Mouse (Mus musculus) intestine, embryonic 16.5 days (tissue): ENCODE results near the gene Btrc. TPM values are rescaled to one million over a fixed set of nuclear protein-coding genes. Genes with fewer than 3 reads are reported as not detected.

Experiments
- ATAC-seq: fragments of 200-750 bp; cut with Nextera tagmentation; 2 replicates; pipeline ENCODE4 v1.8.0; 2017; ENCODE audit warnings: moderate TSS enrichment, moderate library complexity
- H3K27ac ChIP-seq: fragments of 300-500 bp; sonication (generic); 2 replicates; pipeline ENCODE4 v1.5.1; 2014; ENCODE audit warnings: mild to moderate bottlenecking, low read length
- H3K27me3 ChIP-seq: fragments of 300-500 bp; sonication (generic); replicated peaks from 2 replicates; pipeline ENCODE4 v1.6.1; 2014; ENCODE audit warnings: low read length, control low read depth, mixed read lengths; ENCODE audit not compliant: control insufficient read depth, insufficient read depth
- H3K36me3 ChIP-seq: fragments of 300-500 bp; sonication (generic); 2 replicates; pipeline ENCODE4 v1.6.1; 2014; ENCODE audit warnings: low read length, control low read depth; ENCODE audit not compliant: control insufficient read depth, insufficient read depth
- H3K4me1 ChIP-seq: fragments of 300-500 bp; sonication (generic); 2 replicates; pipeline ENCODE4 v1.6.1; 2014; ENCODE audit warnings: low read length, control low read depth, mixed read lengths; ENCODE audit not compliant: control insufficient read depth, insufficient read depth
- H3K4me2 ChIP-seq: fragments of 300-500 bp; sonication (generic); 2 replicates; pipeline ENCODE4 v1.6.1; 2014; ENCODE audit warnings: low read depth, low read length, control low read depth
- H3K4me3 ChIP-seq: fragments of 300-500 bp; sonication (generic); 2 replicates; pipeline ENCODE4 v1.5.1; 2014; ENCODE audit warnings: mild to moderate bottlenecking, low read length
- H3K9ac ChIP-seq: fragments of 300-500 bp; sonication (generic); 2 replicates; pipeline ENCODE4 v1.6.1; 2014; ENCODE audit warnings: low read depth, low read length
- H3K9me3 ChIP-seq: fragments of 300-500 bp; sonication (generic); 2 replicates; pipeline ENCODE4 v1.6.1; 2016; ENCODE audit warnings: low read length, control low read depth; ENCODE audit not compliant: control insufficient read depth
- WGBS: fragments of 180-500 bp; shearing (Covaris S2); extraction: QIAGEN DNeasy Blood & Tissue Kit; methylation state at CpG from one replicate; pipeline ENCODE4 v1.1.7; 2014; 5-methylcytosine and 5-hydroxymethylcytosine counted together
- polyA plus RNA-seq: library from polyadenylated mRNA; unstranded; fragments of >200 nt; fragmentation: Nextera tagmentation; extraction: Ambion mirVana; gene quantifications from 2 replicates; pipeline ENCODE4 v1.2.1, GENCODE M21; 2015

Gene Btrc
- polyA plus RNA-seq, 1 experiment from 2014 or later: 30.4 TPM

- H3K9me3 ChIP-seq: no peaks in the 10 kb centered on the region
- no peak overlapping the region for H3K4me3 ChIP-seq
- ATAC-seq: no peak
- no peaks in the 10 kb centered on the region for H3K27me3 ChIP-seq
- H3K36me3 ChIP-seq: no peaks in the 10 kb centered on the region
- H3K27ac ChIP-seq: no peak overlapping the region
- 89% methylated on average over 7 of the region's 7 CpGs for WGBS
- no peaks in the 10 kb centered on the region for H3K4me1 ChIP-seq
- no peak overlapping the region for H3K4me2 ChIP-seq
- no peak overlapping the region for H3K9ac ChIP-seq
Observed at GRCm38 (mm10) chr19:45505446-45505845, 141.9 kb downstream of the Btrc start.

GRCm38 (mm10) chr19:45507531-45507930, 144.0 kb downstream of the Btrc start:
- no peaks in the 10 kb centered on the region for H3K9me3 ChIP-seq
- ATAC-seq: no peak
- no peak overlapping the region for H3K9ac ChIP-seq
- no peak overlapping the region for H3K4me2 ChIP-seq
- no peaks in the 10 kb centered on the region for H3K27me3 ChIP-seq
- 72% methylated on average over 19 of the region's 19 CpGs for WGBS
- H3K27ac ChIP-seq: no peak overlapping the region
- H3K4me3 ChIP-seq: no peak overlapping the region
- H3K36me3 ChIP-seq: no peaks in the 10 kb centered on the region
- H3K4me1 ChIP-seq: no peaks in the 10 kb centered on the region

GRCm38 (mm10) chr19:45510680-45511079, 147.1 kb downstream of the Btrc start:
- WGBS: 84% methylated on average over 3 of the region's 3 CpGs
- H3K9me3 ChIP-seq: no peaks in the 10 kb centered on the region
- H3K4me1 ChIP-seq: no peaks in the 10 kb centered on the region
- no peak overlapping the region for H3K9ac ChIP-seq
- no peaks in the 10 kb centered on the region for H3K36me3 ChIP-seq
- no peak overlapping the region for H3K4me2 ChIP-seq
- no peak overlapping the region for H3K4me3 ChIP-seq
- no peaks in the 10 kb centered on the region for H3K27me3 ChIP-seq
- no peak overlapping the region for H3K27ac ChIP-seq
- no peak for ATAC-seq

GRCm38 (mm10) chr19:45511406-45511805, 147.9 kb downstream of the Btrc start:
- H3K4me2 ChIP-seq: no peak overlapping the region
- no peaks in the 10 kb centered on the region for H3K27me3 ChIP-seq
- H3K9me3 ChIP-seq: no peaks in the 10 kb centered on the region
- no peak overlapping the region for H3K27ac ChIP-seq
- no peak overlapping the region for H3K4me3 ChIP-seq
- no peaks in the 10 kb centered on the region for H3K36me3 ChIP-seq
- WGBS: 78% methylated on average over 4 of the region's 4 CpGs
- H3K4me1 ChIP-seq: no peaks in the 10 kb centered on the region
- H3K9ac ChIP-seq: no peak overlapping the region
- ATAC-seq: no peak

- H3K36me3 ChIP-seq: no peaks in the 10 kb centered on the region
- H3K4me3 ChIP-seq: no peak overlapping the region
- H3K27ac ChIP-seq: no peak overlapping the region
- H3K4me2 ChIP-seq: no peak overlapping the region
- no peaks in the 10 kb centered on the region for H3K9me3 ChIP-seq
- 92% methylated on average over 2 of the region's 2 CpGs for WGBS
- no peak for ATAC-seq
- no peak overlapping the region for H3K9ac ChIP-seq
- H3K27me3 ChIP-seq: no peaks in the 10 kb centered on the region
- no peaks in the 10 kb centered on the region for H3K4me1 ChIP-seq
Observed at GRCm38 (mm10) chr19:45515341-45515740, 151.8 kb downstream of the Btrc start.

- H3K27me3 ChIP-seq: no peaks in the 10 kb centered on the region
- ATAC-seq: no peak
- no peak overlapping the region for H3K9ac ChIP-seq
- no peak overlapping the region for H3K4me2 ChIP-seq
- H3K9me3 ChIP-seq: no peaks in the 10 kb centered on the region
- WGBS: 92% methylated on average over 12 of the region's 12 CpGs
- H3K36me3 ChIP-seq: no peaks in the 10 kb centered on the region
- H3K4me1 ChIP-seq: no peaks in the 10 kb centered on the region
- no peak overlapping the region for H3K4me3 ChIP-seq
- no peak overlapping the region for H3K27ac ChIP-seq
Observed at GRCm38 (mm10) chr19:45516264-45516663, 152.7 kb downstream of the Btrc start.

- H3K9ac ChIP-seq: no peak overlapping the region
- H3K4me2 ChIP-seq: no peak overlapping the region
- ATAC-seq: no peak
- no peak overlapping the region for H3K4me3 ChIP-seq
- 0 out of 2 replicates have a peak, but pooled peaks cover 2% of the 10 kb centered on the region for H3K4me1 ChIP-seq
- no peaks in the 10 kb centered on the region for H3K27me3 ChIP-seq
- H3K9me3 ChIP-seq: no peaks in the 10 kb centered on the region
- peaks cover 6% of the 10 kb centered on the region; the same call in 1 of the 2 replicates for H3K36me3 ChIP-seq
- 82% methylated on average over 7 of the region's 7 CpGs for WGBS
- H3K27ac ChIP-seq: no peak overlapping the region
Observed at GRCm38 (mm10) chr19:45527382-45527781, 163.8 kb downstream of the Btrc start.

GRCm38 (mm10) chr19:45527931-45528534, 164.5 kb downstream of the Btrc start:
- H3K36me3 ChIP-seq: peaks cover 6% of the 10 kb centered on the region; the same call in 1 of the 2 replicates
- no peaks in the 10 kb centered on the region for H3K9me3 ChIP-seq
- H3K4me2 ChIP-seq: no peak overlapping the region
- no peak overlapping the region for H3K9ac ChIP-seq
- no peak overlapping the region for H3K27ac ChIP-seq
- no peak overlapping the region for H3K4me3 ChIP-seq
- no peaks in the 10 kb centered on the region for H3K27me3 ChIP-seq
- ATAC-seq: no peak
- WGBS: 87% methylated on average over 10 of the region's 10 CpGs
- H3K4me1 ChIP-seq: 0 out of 2 replicates have a peak, but pooled peaks cover 2% of the 10 kb centered on the region

GRCm38 (mm10) chr19:45529294-45529693, 165.8 kb downstream of the Btrc start:
- no peak overlapping the region for H3K4me2 ChIP-seq
- 0 out of 2 replicates have a peak, but pooled peaks cover 2% of the 10 kb centered on the region for H3K4me1 ChIP-seq
- 71% methylated on average over 5 of the region's 5 CpGs for WGBS
- H3K36me3 ChIP-seq: peaks cover 6% of the 10 kb centered on the region; the same call in 1 of the 2 replicates
- no peak for ATAC-seq
- H3K9me3 ChIP-seq: no peaks in the 10 kb centered on the region
- H3K27ac ChIP-seq: no peak overlapping the region
- no peak overlapping the region for H3K9ac ChIP-seq
- no peak overlapping the region for H3K4me3 ChIP-seq
- H3K27me3 ChIP-seq: no peaks in the 10 kb centered on the region
